Mouse (Mus musculus) gastrocnemius, postnatal 4 days (tissue): ENCODE results near the gene Pigk. TPM values are rescaled to one million over a fixed set of nuclear protein-coding genes. Genes with fewer than 3 reads are reported as not detected.

Source experiments
- DNase-seq, 2 experiments: peaks; one replicate each; pipeline ENCODE4 v3.0.0; 2021 to 2022; ENCODE audit warnings: low spot score in 2 of 2, mixed read lengths in 2 of 2
- total RNA-seq, 2 experiments: library from RNA; stranded (reverse); gene quantifications; 2 replicates each; pipeline ENCODE4 v1.2.3; 2021

Gene Pigk
- total RNA-seq, 2 experiments from 2014 or later, result 39.4 to 39.5 TPM

DNA sequence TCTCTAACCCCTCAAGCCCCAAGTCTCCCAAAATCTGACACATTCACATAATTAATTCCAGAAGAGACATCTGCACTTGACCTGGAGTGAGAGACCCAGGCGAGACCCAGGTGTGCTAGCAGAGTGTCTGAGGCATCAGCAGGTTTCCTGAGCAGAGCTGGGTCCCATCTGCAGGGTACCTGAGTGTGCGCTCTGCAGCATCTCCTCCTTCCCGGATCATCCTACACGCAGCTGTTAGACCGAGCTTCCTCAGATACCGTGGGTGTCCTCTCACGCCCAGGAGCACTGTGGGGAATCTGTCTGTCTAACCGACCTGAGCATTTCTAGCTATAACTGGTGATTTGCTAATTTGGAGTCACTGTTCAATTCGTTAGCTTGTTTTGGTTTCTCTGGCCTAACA, 10.5 kb downstream of the Pigk start:
- DNase-seq, result no peak

DNA sequence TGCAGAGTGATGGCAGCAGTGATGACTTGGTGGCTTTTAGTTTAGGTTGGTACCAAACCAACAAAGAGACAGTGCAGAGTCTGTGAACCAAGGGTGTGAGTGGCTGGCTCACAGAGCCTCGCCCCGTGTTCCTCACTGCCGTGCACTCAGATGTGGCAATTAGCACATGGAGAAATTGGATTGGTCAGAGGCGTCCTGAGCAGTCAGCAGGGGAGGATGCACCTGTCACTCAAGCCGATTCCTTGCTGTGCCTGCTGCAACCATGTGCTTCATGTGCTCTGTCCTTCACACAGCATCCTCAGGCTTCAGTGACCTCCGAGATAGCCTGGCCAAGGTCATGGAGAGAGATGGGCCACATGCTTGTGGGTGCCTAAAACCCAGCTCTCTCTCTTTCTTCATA, 14.3 kb downstream of the Pigk start:
- no peak for DNase-seq

GRCm38 (mm10) chr3:152733011-152733410, 19.1 kb downstream of the Pigk start:
- DNase-seq, result no peak

- DNase-seq, result no peak
These were observed 19.6 kb downstream of the Pigk start for GRCm38 (mm10) chr3:152733513-152733912.

GRCm38 (mm10) chr3:152734100-152734499, 20.2 kb downstream of the Pigk start:
- no peak for DNase-seq

DNA sequence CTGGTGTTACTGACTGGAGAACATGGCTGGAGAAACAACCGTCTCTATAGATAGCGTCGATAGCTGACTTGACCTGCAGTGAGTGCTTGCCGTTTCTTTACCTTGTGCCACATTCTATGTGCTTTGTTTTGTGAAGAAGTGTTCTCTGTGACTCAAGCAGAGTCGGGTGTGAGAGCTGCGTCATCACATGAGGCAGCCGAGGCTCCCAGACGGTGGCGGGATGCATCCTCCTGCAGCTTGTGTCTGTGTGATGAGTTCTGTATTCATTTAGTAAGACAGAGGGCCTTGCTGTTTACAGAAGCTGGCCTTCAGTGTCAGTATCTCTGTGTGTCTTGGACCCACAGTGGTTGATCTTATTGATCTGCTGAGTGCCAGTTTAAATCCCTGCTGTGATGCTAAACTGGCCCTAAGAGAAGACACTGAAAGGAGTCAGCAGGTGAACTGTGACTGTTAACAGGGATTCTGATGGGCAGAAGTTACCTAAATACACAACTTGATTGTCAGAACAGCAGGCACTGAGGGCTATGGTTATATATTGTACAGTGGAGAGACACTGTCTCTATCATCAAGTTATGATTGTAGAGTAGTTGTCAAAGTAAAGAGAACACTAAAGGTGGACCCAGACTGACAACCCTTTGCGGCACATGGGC, 21.8 kb downstream of the Pigk start:
- DNase-seq, result no peak

GRCm38 (mm10) chr3:152744301-152744700, 30.4 kb downstream of the Pigk start:
- DNase-seq, result no peak

DNA sequence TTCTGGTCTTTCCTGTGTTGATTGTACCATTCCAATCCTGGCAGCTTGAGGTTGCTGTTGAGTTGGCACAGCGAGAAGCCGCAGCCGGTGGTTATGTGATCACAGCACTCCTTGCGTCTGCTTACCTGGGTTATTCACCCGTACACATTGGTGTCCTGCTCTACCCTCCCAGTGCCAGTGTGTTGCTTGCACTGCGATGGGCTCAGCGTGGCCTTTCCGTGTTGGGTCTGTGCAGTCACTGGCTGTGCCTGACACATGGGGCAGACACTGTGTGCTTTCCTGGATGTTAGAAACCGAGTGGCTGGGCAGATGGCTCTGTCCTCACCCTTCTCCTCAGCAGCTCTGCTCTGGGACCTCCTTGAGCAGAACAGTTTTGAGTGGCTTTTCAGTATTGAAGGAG, 31.7 kb downstream of the Pigk start:
- DNase-seq, result no peak

- DNase-seq, result no peak
These were observed 35.6 kb downstream of the Pigk start for GRCm38 (mm10) chr3:152749461-152749871.

- DNase-seq, result no peak
These were observed 36.0 kb downstream of the Pigk start for GRCm38 (mm10) chr3:152749881-152750280.

- no peak for DNase-seq
These were observed 39.0 kb downstream of the Pigk start for GRCm38 (mm10) chr3:152752911-152753310.

- DNase-seq, result no peak
These were observed 39.4 kb downstream of the Pigk start for GRCm38 (mm10) chr3:152753345-152753744.

- DNase-seq, result no peak
These were observed 40.2 kb downstream of the Pigk start for GRCm38 (mm10) chr3:152753920-152754764.

- DNase-seq, result no peak
These were observed 41.6 kb downstream of the Pigk start for GRCm38 (mm10) chr3:152755515-152755914.

GRCm38 (mm10) chr3:152756896-152757295, 43.0 kb downstream of the Pigk start:
- no peak for DNase-seq

GRCm38 (mm10) chr3:152757464-152758393, 43.8 kb downstream of the Pigk start:
- no peak for DNase-seq

DNA sequence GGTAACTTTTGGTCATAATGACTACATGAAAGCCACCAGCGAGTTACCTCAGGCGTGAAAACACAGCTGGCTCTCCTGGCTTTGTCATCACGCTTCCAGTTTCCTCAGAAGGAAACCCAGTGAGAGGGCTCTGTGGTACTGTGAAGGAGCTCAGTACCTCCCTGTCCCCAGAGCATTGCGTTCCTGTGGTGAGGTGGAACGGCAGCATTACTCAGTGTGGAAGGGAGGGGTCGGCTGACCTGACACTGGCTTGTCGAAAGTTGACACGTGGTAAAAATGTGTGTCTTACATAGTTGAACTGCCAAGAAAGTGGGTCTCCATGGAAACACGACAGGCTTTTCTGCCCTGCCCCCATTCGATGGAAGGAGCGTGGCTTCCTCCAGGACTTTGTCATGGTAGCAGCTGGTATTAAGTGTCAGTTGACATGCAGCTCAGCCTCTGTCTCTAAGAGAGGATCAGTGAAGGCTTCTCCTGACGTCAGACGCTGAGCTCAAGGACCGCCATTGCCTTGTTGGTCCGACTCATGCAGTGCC, 44.7 kb downstream of the Pigk start:
- no peak for DNase-seq

GRCm38 (mm10) chr3:152761116-152761515, 47.2 kb downstream of the Pigk start:
- no peak for DNase-seq

- DNase-seq, result no peak
These were observed 47.8 kb downstream of the Pigk start for GRCm38 (mm10) chr3:152761661-152762060.

DNA sequence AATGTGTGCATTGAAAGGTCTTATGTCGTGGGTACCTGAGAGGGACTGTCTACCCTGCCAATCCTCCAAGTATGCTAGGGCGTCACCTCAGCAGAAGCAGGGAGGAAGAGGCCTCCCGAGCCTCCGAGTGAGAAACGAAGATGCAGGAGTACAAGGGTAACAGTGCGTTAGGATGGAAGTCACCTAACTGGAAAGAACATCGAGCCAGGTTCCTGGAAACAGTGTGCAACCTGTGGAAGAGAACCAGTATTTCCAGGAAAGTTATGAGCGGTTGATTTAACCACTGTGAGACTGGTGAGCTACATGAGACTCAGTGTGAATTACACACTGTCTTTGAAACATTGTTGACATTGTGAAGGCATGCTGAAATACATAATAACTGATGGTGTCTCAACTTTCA, 48.4 kb downstream of the Pigk start:
- DNase-seq, result no peak
